Mouse (Mus musculus): ENCODE results near the gene Ttc13. TPM values are rescaled to one million over a fixed set of nuclear protein-coding genes. Genes with fewer than 3 reads are reported as not detected.

Gene Ttc13
- total and polyA plus RNA-seq, 2 experiments from 2014 or later: 64.8 to 66.5 TPM

- H3K4me1 ChIP-seq (ENCODE audit: insufficient read depth, low read length): 0 out of 2 replicates have a peak, but pooled peaks cover 3% of the 10 kb centered on the region
- no peaks in the 10 kb centered on the region for H3K27me3 ChIP-seq (ENCODE audit: insufficient read depth, low read length)
- 47% methylated on average over 10 of the region's 10 CpGs for WGBS
- DNase-seq (ENCODE audit: low spot score) (no peak), ATAC-seq (ENCODE audit: low FRiP score) (no peak)
- no peaks in the 10 kb centered on the region for H3K9me3 ChIP-seq (ENCODE audit: low read length)
- H3K36me3 ChIP-seq (ENCODE audit: insufficient read depth, low read length): peaks cover 44% of the 10 kb centered on the region
- no peak overlapping the region for H3K4me3 ChIP-seq (ENCODE audit: low read depth, low read length)
- TF ChIP-seq CTCF (IDR thresholded peaks at IDR 0.05): peak; percentile 11; the same call in 1 of the 2 replicates
- H3K4me2 ChIP-seq (ENCODE audit: low read depth, low read length, poor library complexity, severe bottlenecking): no peak overlapping the region
- H3K9ac ChIP-seq (replicated peaks; ENCODE audit: low read length, poor library complexity, severe bottlenecking): no peak overlapping the region
- H3K27ac ChIP-seq (ENCODE audit: low read depth, low read length): no peak overlapping the region
Observed at GRCm38 (mm10) chr8:124681792-124682157, 40.0 kb downstream of the Ttc13 start.

- H3K4me1 ChIP-seq (ENCODE audit: insufficient read depth, low read length): 0 out of 2 replicates have a peak, but pooled peaks cover 3% of the 10 kb centered on the region
- WGBS: 58% methylated on average over 10 of the region's 10 CpGs
Observed at GRCm38 (mm10) chr8:124681077-124681791, 40.5 kb downstream of the Ttc13 start.

GRCm38 (mm10) chr8:124678246-124678645 is 43.5 kb downstream of the Ttc13 start:
- DNase-seq (ENCODE audit: low spot score) (no peak), ATAC-seq (ENCODE audit: low FRiP score) (no peak)
- Histone ChIP-seq H3K4me1 (ENCODE audit: insufficient read depth, low read length) (0 out of 2 replicates have a peak, but pooled peaks cover 3% of the 10 kb centered on the region), H3K27ac (ENCODE audit: low read depth, low read length) (no peak overlapping the region), H3K9ac (replicated peaks; ENCODE audit: low read length, poor library complexity, severe bottlenecking) (no peak overlapping the region), H3K27me3 (ENCODE audit: insufficient read depth, low read length) (no peaks in the 10 kb centered on the region), H3K4me2 (ENCODE audit: low read depth, low read length, poor library complexity, severe bottlenecking) (no peak overlapping the region), H3K4me3 (ENCODE audit: low read depth, low read length) (no peak overlapping the region), H3K36me3 (ENCODE audit: insufficient read depth, low read length) (peaks cover 52% of the 10 kb centered on the region), H3K9me3 (ENCODE audit: low read length) (no peaks in the 10 kb centered on the region)
- no peak for TF ChIP-seq CTCF (IDR thresholded peaks at IDR 0.05)
- 91% methylated on average over 13 of the region's 13 CpGs for WGBS

More at GRCm38 (mm10) chr8:124681077-124681791, 40.5 kb downstream of the Ttc13 start:
- H3K27ac ChIP-seq (ENCODE audit: low read depth, low read length): no peak overlapping the region
- H3K9me3 ChIP-seq (ENCODE audit: low read length): no peaks in the 10 kb centered on the region
- no peak for TF ChIP-seq CTCF (IDR thresholded peaks at IDR 0.05)
- ATAC-seq (ENCODE audit: low FRiP score): no peak
- H3K27me3 ChIP-seq (ENCODE audit: insufficient read depth, low read length): no peaks in the 10 kb centered on the region
- H3K4me3 ChIP-seq (ENCODE audit: low read depth, low read length): no peak overlapping the region
- no peak for DNase-seq (ENCODE audit: low spot score)
- no peak overlapping the region for H3K9ac ChIP-seq (replicated peaks; ENCODE audit: low read length, poor library complexity, severe bottlenecking)
- H3K4me2 ChIP-seq (ENCODE audit: low read depth, low read length, poor library complexity, severe bottlenecking): no peak overlapping the region
- peaks cover 39% of the 10 kb centered on the region for H3K36me3 ChIP-seq (ENCODE audit: insufficient read depth, low read length)

- H3K27ac ChIP-seq (ENCODE audit: low read depth, low read length): peak overlapping the region; percentile 80
- no peaks in the 10 kb centered on the region for H3K27me3 ChIP-seq (ENCODE audit: insufficient read depth, low read length)
- H3K4me3 ChIP-seq (ENCODE audit: low read depth, low read length): no peak overlapping the region
- peak; percentile 88 for ATAC-seq (ENCODE audit: low FRiP score)
- H3K36me3 ChIP-seq (ENCODE audit: insufficient read depth, low read length): peaks cover 58% of the 10 kb centered on the region
- no peak overlapping the region for H3K4me2 ChIP-seq (ENCODE audit: low read depth, low read length, poor library complexity, severe bottlenecking)
- DNase-seq (ENCODE audit: low spot score): peak; percentile 97
- TF ChIP-seq CTCF (IDR thresholded peaks at IDR 0.05): peak; percentile 99
- peak overlapping the region; percentile 40 for H3K9ac ChIP-seq (replicated peaks; ENCODE audit: low read length, poor library complexity, severe bottlenecking)
- 42% methylated on average over 12 of the region's 12 CpGs for WGBS
- 0 out of 2 replicates have a peak, but pooled peaks cover 3% of the 10 kb centered on the region for H3K4me1 ChIP-seq (ENCODE audit: insufficient read depth, low read length)
- H3K9me3 ChIP-seq (ENCODE audit: low read length): no peaks in the 10 kb centered on the region
Observed at GRCm38 (mm10) chr8:124677486-124677885, 44.3 kb downstream of the Ttc13 start.

GRCm38 (mm10) chr8:124677078-124677477 is 44.7 kb downstream of the Ttc13 start:
- Histone ChIP-seq H3K27me3 (ENCODE audit: insufficient read depth, low read length) (no peaks in the 10 kb centered on the region), H3K9ac (replicated peaks; ENCODE audit: low read length, poor library complexity, severe bottlenecking) (peak overlapping the region; percentile 40), H3K27ac (ENCODE audit: low read depth, low read length) (peak overlapping the region; percentile 80), H3K36me3 (ENCODE audit: insufficient read depth, low read length) (peaks cover 57% of the 10 kb centered on the region), H3K4me3 (ENCODE audit: low read depth, low read length) (no peak overlapping the region), H3K9me3 (ENCODE audit: low read length) (no peaks in the 10 kb centered on the region), H3K4me1 (ENCODE audit: insufficient read depth, low read length) (0 out of 2 replicates have a peak, but pooled peaks cover 3% of the 10 kb centered on the region), H3K4me2 (ENCODE audit: low read depth, low read length, poor library complexity, severe bottlenecking) (no peak overlapping the region)
- ATAC-seq (ENCODE audit: low FRiP score) (peak; percentile 53), DNase-seq (ENCODE audit: low spot score) (peak; percentile 8)
- no peak for TF ChIP-seq CTCF (IDR thresholded peaks at IDR 0.05)
- WGBS: 73% methylated on average over 7 of the region's 7 CpGs

- peak; percentile 13 for DNase-seq (ENCODE audit: low spot score)
- H3K4me3 ChIP-seq (ENCODE audit: low read depth, low read length): no peak overlapping the region
- H3K4me2 ChIP-seq (ENCODE audit: low read depth, low read length, poor library complexity, severe bottlenecking): no peak overlapping the region
- 85% methylated on average over 4 of the region's 4 CpGs for WGBS
- ATAC-seq (ENCODE audit: low FRiP score): no peak; the same call in 1 of the 2 replicates
- H3K27ac ChIP-seq (ENCODE audit: low read depth, low read length): peak overlapping the region; percentile 80
- no peaks in the 10 kb centered on the region for H3K27me3 ChIP-seq (ENCODE audit: insufficient read depth, low read length)
- peak overlapping the region; percentile 40; the same call in 1 of the 2 replicates for H3K9ac ChIP-seq (replicated peaks; ENCODE audit: low read length, poor library complexity, severe bottlenecking)
- H3K36me3 ChIP-seq (ENCODE audit: insufficient read depth, low read length): peaks cover 52% of the 10 kb centered on the region
- TF ChIP-seq CTCF (IDR thresholded peaks at IDR 0.05): no peak
- no peaks in the 10 kb centered on the region for H3K9me3 ChIP-seq (ENCODE audit: low read length)
- 0 out of 2 replicates have a peak, but pooled peaks cover 3% of the 10 kb centered on the region for H3K4me1 ChIP-seq (ENCODE audit: insufficient read depth, low read length)
Observed at GRCm38 (mm10) chr8:124676661-124677060, 45.1 kb downstream of the Ttc13 start.
